Mouse (Mus musculus): Measurements from ENCODE around the gene Gm3286. TPM values are rescaled to one million over a fixed set of nuclear protein-coding genes. Genes with fewer than 3 reads are reported as not detected.
"Not testable (repeated sequence)": the region's sequence is repeated elsewhere in the genome, so short reads cannot be mapped to it uniquely, and the experiment has no call there.

Gm3286 gene
- not detected in 2 replicates for total RNA-seq (2017)

- ATAC-seq (ENCODE audit: extremely low read depth, insufficient number of reproducible peaks, low FRiP score, poor library complexity, severe bottlenecking): not testable (repeated sequence)
Observed at GRCm38 (mm10) chr5:95510458-95510857, at the start of gene Gm3286. Gene Gm3286 (plus strand): TSS chr5:95510758.

Other genes with a start within 250 kb of the Gm3286 start
- not detected in 2 replicates for gene Gm10424, start 238.0 kb upstream of the Gm3286 start, total RNA-seq (2017)
- gene Gm3259, start 204.8 kb upstream of the Gm3286 start, total RNA-seq (2017): 0.25 TPM in 1 of 2 replicates, not detected in the other
- gene D5Ertd577e, start 54.0 kb upstream of the Gm3286 start, total RNA-seq (2017): not detected in 2 replicates
- gene Gm7971, start 84.1 kb downstream of the Gm3286 start, total RNA-seq (2017): not detected in 2 replicates
- gene Gm7978, start 225.4 kb downstream of the Gm3286 start, total RNA-seq (2017): not detected in 2 replicates
- not detected in 2 replicates for gene Gm7982, start 231.3 kb downstream of the Gm3286 start, total RNA-seq (2017)

All from neutrophil, adult 5-6 weeks (primary cell).